Mouse (Mus musculus) MEL (cell line): ENCODE data around the gene Zfyve21. TPM values are rescaled to one million over a fixed set of nuclear protein-coding genes. Genes with fewer than 3 reads are reported as not detected.

Experiments used
- DNase-seq: peaks from one replicate; pipeline ENCODE4 v3.0.0; 2011; ENCODE audit warnings: low read depth, low spot score
- H3K27ac ChIP-seq: 2 replicates; pipeline ENCODE4 v1.5.1; 2012; ENCODE audit warnings: low read depth, mild to moderate bottlenecking, control low read depth, low read length, moderate library complexity; ENCODE audit not compliant: control insufficient read depth
- H3K27me3 ChIP-seq, 2 experiments: fragments of 150-350 bp in 1 of 2; sonication (generic) in 1 of 2; 2 replicates each; pipeline ENCODE4 v1.6.1; 2012; ENCODE audit warnings: low read length in 2 of 2, mild to moderate bottlenecking in 2 of 2, improper control_type of control experiment in 1 of 2, moderate library complexity in 1 of 2; ENCODE audit not compliant: insufficient read depth in 2 of 2, control insufficient read depth in 1 of 2
- H3K36me3 ChIP-seq, 2 experiments: 2 replicates each; pipeline ENCODE4 v1.6.1; 2012 to 2014; ENCODE audit warnings: low read length in 2 of 2, improper control_type of control experiment in 1 of 2, inconsistent platforms in 1 of 2, mild to moderate bottlenecking in 1 of 2; ENCODE audit not compliant: insufficient read depth in 2 of 2, control insufficient read depth in 1 of 2
- H3K4me1 ChIP-seq, 2 experiments: fragments of 150-350 bp in 1 of 2; sonication (generic) in 1 of 2; 2 replicates each; pipeline ENCODE4 v1.6.1; 2012; ENCODE audit warnings: low read length in 2 of 2, improper control_type of control experiment in 1 of 2, mild to moderate bottlenecking in 1 of 2; ENCODE audit not compliant: insufficient read depth in 2 of 2, control insufficient read depth in 1 of 2
- H3K4me3 ChIP-seq, 2 experiments: fragments of 150-350 bp in 1 of 2; sonication (generic) in 1 of 2; 2 replicates each; pipeline ENCODE4 v1.5.1; 2012; ENCODE audit warnings: low read depth in 2 of 2, low read length in 2 of 2, mild to moderate bottlenecking in 2 of 2, moderate library complexity in 2 of 2, control low read depth in 1 of 2, improper control_type of control experiment in 1 of 2; ENCODE audit not compliant: control insufficient read depth in 1 of 2, insufficient read depth in 1 of 2
- H3K79me2 ChIP-seq: 2 replicates; pipeline ENCODE4 v1.6.1; 2012; ENCODE audit warnings: mild to moderate bottlenecking, low read length, moderate library complexity; ENCODE audit not compliant: control insufficient read depth, poor library complexity, insufficient read depth
- H3K9ac ChIP-seq: 2 replicates; pipeline ENCODE4 v1.6.1; 2012; ENCODE audit warnings: low read depth, mild to moderate bottlenecking, control low read depth, low read length, moderate library complexity; ENCODE audit not compliant: control insufficient read depth, poor library complexity, severe bottlenecking
- H3K9me3 ChIP-seq: fragments of 150-350 bp; sonication (generic); replicated peaks from 2 replicates; pipeline ENCODE4 v1.6.1; 2012; ENCODE audit warnings: mild to moderate bottlenecking, low read length, improper control_type of control experiment, moderate library complexity; ENCODE audit not compliant: insufficient read depth
- CHD1 ChIP-seq: IDR thresholded peaks from 2 replicates; pipeline ENCODE4 v1.6.1; 2012; ENCODE audit warnings: low read depth, mild to moderate bottlenecking, inconsistent platforms, low read length, improper control_type of control experiment
- CTCF ChIP-seq, 3 experiments: IDR thresholded peaks in 2 of 3; conservative IDR thresholded peaks in 1 of 3; 2 replicates each; pipeline ENCODE4 v1.5.1; 2011 to 2012; ENCODE audit warnings: low read length in 3 of 3, low read depth in 2 of 3, mild to moderate bottlenecking in 2 of 3, improper control_type of control experiment in 1 of 3, inconsistent platforms in 1 of 3, mixed read lengths in 1 of 3, moderate library complexity in 1 of 3; ENCODE audit not compliant: control insufficient read depth in 1 of 3, insufficient read depth in 1 of 3, poor library complexity in 1 of 3, severe bottlenecking in 1 of 3
- GABPA ChIP-seq: IDR thresholded peaks from 2 replicates; pipeline ENCODE4 v1.6.1; 2012; ENCODE audit warnings: low read depth, mild to moderate bottlenecking, inconsistent platforms, low read length, improper control_type of control experiment, moderate library complexity
- HCFC1 ChIP-seq: IDR thresholded peaks from 2 replicates; pipeline ENCODE4 v1.6.1; 2012; ENCODE audit warnings: low read depth, mild to moderate bottlenecking, inconsistent platforms, low read length, improper control_type of control experiment, moderate library complexity
- MAFK ChIP-seq: IDR thresholded peaks from 2 replicates; pipeline ENCODE4 v1.6.1; 2011; ENCODE audit warnings: low read depth, mild to moderate bottlenecking, low read length, improper control_type of control experiment, borderline replicate concordance
- MAX ChIP-seq: IDR thresholded peaks from 2 replicates; pipeline ENCODE4 v1.6.1; 2011; ENCODE audit warnings: low read length, improper control_type of control experiment
- NELFE ChIP-seq: IDR thresholded peaks from 2 replicates; pipeline ENCODE4 v1.6.1; 2011; ENCODE audit warnings: low read depth, low read length, improper control_type of control experiment
- NRF1 ChIP-seq: IDR thresholded peaks from 2 replicates; pipeline ENCODE4 v1.6.1; 2014; ENCODE audit warnings: low read depth, mild to moderate bottlenecking, inconsistent platforms, low read length, improper control_type of control experiment, moderate library complexity; ENCODE audit not compliant: poor library complexity, insufficient read depth, severe bottlenecking
- POLR2A ChIP-seq, 2 experiments: IDR thresholded peaks; 2 replicates each; pipeline ENCODE4 v1.6.1; 2011 to 2012; ENCODE audit warnings: low read length in 2 of 2, mild to moderate bottlenecking in 2 of 2, control low read depth in 1 of 2, improper control_type of control experiment in 1 of 2, low read depth in 1 of 2, moderate library complexity in 1 of 2; ENCODE audit not compliant: control insufficient read depth in 1 of 2, insufficient read depth in 1 of 2, poor library complexity in 1 of 2
- POLR2AphosphoS2 ChIP-seq: IDR thresholded peaks from 2 replicates; pipeline ENCODE4 v1.6.1; 2011; ENCODE audit warnings: low read length, improper control_type of control experiment
- POLR2AphosphoS5 ChIP-seq: IDR thresholded peaks from 2 replicates; pipeline ENCODE4 v1.6.1; 2012; ENCODE audit warnings: low read depth, borderline replicate concordance, mild to moderate bottlenecking, inconsistent platforms, low read length, moderate library complexity, mixed read lengths
- RAD21 ChIP-seq: IDR thresholded peaks from 2 replicates; pipeline ENCODE4 v1.6.1; 2011; ENCODE audit warnings: mild to moderate bottlenecking, low read depth, low read length, improper control_type of control experiment
- RCOR1 ChIP-seq: IDR thresholded peaks from 2 replicates; pipeline ENCODE4 v1.6.1; 2012; ENCODE audit warnings: low read depth, mild to moderate bottlenecking, inconsistent platforms, low read length, improper control_type of control experiment
- SIN3A ChIP-seq: IDR thresholded peaks from 2 replicates; pipeline ENCODE4 v1.6.1; 2012; ENCODE audit warnings: low read length, improper control_type of control experiment, inconsistent platforms
- SMC3 ChIP-seq: IDR thresholded peaks from 2 replicates; pipeline ENCODE4 v1.6.1; 2011; ENCODE audit warnings: low read depth, low read length, improper control_type of control experiment
- TBP ChIP-seq: IDR thresholded peaks from 2 replicates; pipeline ENCODE4 v1.8.0; 2011; ENCODE audit warnings: low read depth, low read length, improper control_type of control experiment
- ZC3H11A ChIP-seq: IDR thresholded peaks from 2 replicates; pipeline ENCODE4 v1.6.1; 2012; ENCODE audit warnings: low read depth, mild to moderate bottlenecking, inconsistent platforms, low read length, improper control_type of control experiment
- ZKSCAN1 ChIP-seq: IDR thresholded peaks from 2 replicates; pipeline ENCODE4 v1.6.1; 2012; ENCODE audit warnings: low read depth, mild to moderate bottlenecking, inconsistent platforms, low read length, improper control_type of control experiment, moderate library complexity
- polyA plus RNA-seq, 2 experiments: library from polyadenylated mRNA; stranded (reverse) in 1 of 2; unstranded in 1 of 2; fragments of >175 nt in 1 of 2; fragments of >200 nt in 1 of 2; gene quantifications; 2 replicates each; pipeline versions ENCODE4 v1.2.1 to v1.2.4; 2012; ENCODE audit warnings: low replicate concordance in 2 of 2, low read depth in 1 of 2; ENCODE audit not compliant: insufficient read length in 2 of 2, insufficient read depth in 1 of 2, missing spikeins in 1 of 2
- total RNA-seq: library from RNA; depleted of rRNA; stranded (reverse); fragments of 300-350 nt; gene quantifications from 2 replicates; pipeline ENCODE4 v1.2.3, GENCODE M21; 2012

The Zfyve21 gene
- total and polyA plus RNA-seq, 3 experiments = 8.1 to 9.1 TPM; not detected in 1

DNA sequence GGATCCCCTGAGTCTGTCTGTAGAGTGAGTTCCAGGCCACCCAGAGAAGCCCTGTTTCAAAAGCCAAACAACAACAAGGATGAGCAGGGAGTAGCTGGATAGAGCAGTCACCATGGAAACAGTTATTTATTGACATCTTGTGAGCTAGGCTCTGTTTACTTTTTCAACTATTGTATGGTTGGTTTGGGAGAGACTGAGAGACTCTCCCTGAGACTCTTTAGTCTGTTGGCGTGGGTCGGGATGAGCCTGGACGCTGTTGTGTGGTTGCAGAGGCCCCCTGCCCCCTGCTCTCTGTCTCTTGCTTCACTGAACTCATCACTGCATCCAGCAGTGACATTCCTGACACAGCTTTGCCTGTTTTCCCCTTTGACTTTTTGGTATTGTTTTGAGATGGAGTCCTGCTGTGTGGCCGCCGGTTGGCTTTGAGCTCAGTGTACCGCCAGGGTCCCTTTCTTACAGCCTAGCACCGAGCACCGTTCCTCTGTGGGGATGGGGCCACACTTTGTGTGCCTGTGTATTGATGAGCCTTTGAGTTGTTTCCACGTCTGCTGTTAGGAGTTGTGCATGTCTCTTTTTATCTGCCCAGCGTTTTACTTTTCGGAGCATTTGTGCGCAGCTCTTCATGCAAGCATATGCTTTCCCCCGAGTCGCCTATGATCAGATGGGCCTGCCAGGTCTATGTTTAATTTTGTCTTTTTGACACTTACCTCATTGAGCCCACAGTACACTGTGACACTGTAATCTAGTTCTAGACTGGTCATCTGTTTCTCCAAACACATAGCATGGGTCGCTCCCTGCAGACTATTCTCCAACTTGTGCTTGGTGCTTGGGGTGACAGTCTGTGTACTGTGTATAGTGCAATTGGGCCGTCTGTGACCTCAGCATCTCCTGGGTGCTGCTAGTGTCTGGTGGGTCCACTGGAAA lies 47.4 kb upstream of the Zfyve21 start:
- no peak overlapping the region for H3K9ac ChIP-seq
- peaks cover 25% of the 10 kb centered on the region for H3K79me2 ChIP-seq
- TF ChIP-seq GABPA = no peak
- no peak for TF ChIP-seq MAX
- TF ChIP-seq HCFC1 = no peak
- no peak for TF ChIP-seq NRF1
- TF ChIP-seq NELFE = no peak
- TF ChIP-seq POLR2AphosphoS2 = no peak
- TF ChIP-seq TBP = no peak
- TF ChIP-seq CTCF (IDR thresholded peaks at IDR 0.05 in 2 of 3, conservative IDR thresholded peaks at IDR 0.05 in 1 of 3; ENCODE audit: control insufficient read depth in 1 of 3, insufficient read depth in 1 of 3, low read depth in 2 of 3, low read length in 3 of 3, poor library complexity in 1 of 3, severe bottlenecking in 1 of 3) = no peak
- TF ChIP-seq POLR2A (IDR thresholded peaks at IDR 0.05; ENCODE audit: control insufficient read depth in 1 of 2, insufficient read depth in 1 of 2, low read depth in 1 of 2, low read length in 2 of 2, poor library complexity in 1 of 2) = no peak
- TF ChIP-seq SIN3A = no peak
- no peak for TF ChIP-seq ZKSCAN1
- no peak for TF ChIP-seq CHD1
- H3K9me3 ChIP-seq = no peaks in the 10 kb centered on the region
- H3K27ac ChIP-seq = no peak overlapping the region
- DNase-seq = no peak
- H3K27me3 ChIP-seq = no peaks in the 10 kb centered on the region
- H3K4me3 ChIP-seq = no peak overlapping the region
- peaks cover 0 to 2% of the 10 kb centered on the region in 2 experiments; a peak in 1 of 4 replicates for H3K36me3 ChIP-seq
- 0 out of 4 replicates have a peak, but pooled peaks cover 2 to 8% of the 10 kb centered on the region in 2 experiments for H3K4me1 ChIP-seq

GRCm38 (mm10) chr12:111768322-111768928 lies 45.5 kb upstream of the Zfyve21 start:
- no peak for DNase-seq
- H3K4me1 ChIP-seq = 0 out of 4 replicates have a peak, but pooled peaks cover 2 to 8% of the 10 kb centered on the region in 2 experiments
- no peak overlapping the region for H3K9ac ChIP-seq
- H3K9me3 ChIP-seq = no peaks in the 10 kb centered on the region
- H3K27me3 ChIP-seq = no peaks in the 10 kb centered on the region
- H3K27ac ChIP-seq = no peak overlapping the region
- H3K36me3 ChIP-seq = peaks cover 0 to 2% of the 10 kb centered on the region in 2 experiments; a peak in 2 of 4 replicates
- TF ChIP-seq RCOR1 (no peak), RAD21 (no peak), MAFK (no peak), SMC3 (no peak), ZKSCAN1 (no peak), POLR2AphosphoS5 (no peak), ZC3H11A (no peak), CTCF (IDR thresholded peaks at IDR 0.05 in 2 of 3, conservative IDR thresholded peaks at IDR 0.05 in 1 of 3; ENCODE audit: control insufficient read depth in 1 of 3, insufficient read depth in 1 of 3, low read depth in 2 of 3, low read length in 3 of 3, poor library complexity in 1 of 3, severe bottlenecking in 1 of 3) (no peak)
- peaks cover 14% of the 10 kb centered on the region for H3K79me2 ChIP-seq
- H3K4me3 ChIP-seq = no peak overlapping the region
